Mouse (Mus musculus): ENCODE data around the gene Fbln7.

GRCm38 (mm10) chr2:128930704-128931103 is 67.9 kb downstream of the Fbln7 start:
- no peak for TF ChIP-seq CTCF (IDR thresholded peaks at IDR 0.05; ENCODE audit: insufficient read depth, low read length)
- no peak for TF ChIP-seq POLR2A (IDR thresholded peaks at IDR 0.05; ENCODE audit: borderline replicate concordance, extremely low read depth, low read depth, low read length)

All from lung, adult 2 months (tissue).